Mouse (Mus musculus): ENCODE results near the gene Csad.

DNA sequence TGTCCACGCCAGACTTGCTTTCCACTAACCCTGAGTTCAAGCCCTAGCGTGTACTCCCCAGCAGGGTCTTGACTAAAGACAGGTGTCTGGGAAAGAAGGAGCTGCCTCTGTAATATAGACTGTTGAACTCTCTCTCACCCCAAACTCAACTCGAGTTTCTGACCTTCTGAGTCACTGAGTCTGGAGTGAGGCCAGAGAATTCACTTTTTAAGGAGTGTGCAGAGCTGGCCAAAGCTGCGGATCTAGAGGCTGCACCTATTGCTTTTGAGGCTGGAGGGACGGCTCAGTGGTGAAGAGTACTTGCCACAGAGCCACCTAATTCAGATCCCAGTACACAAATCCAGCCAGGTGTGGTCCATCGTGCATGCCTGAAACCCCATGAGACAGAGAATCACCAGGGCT is 36.9 kb downstream of the Csad start:
- no peak for TF ChIP-seq EP300 (optimal IDR thresholded peaks at IDR 0.05)
- TF ChIP-seq CTCF (IDR thresholded peaks at IDR 0.05; ENCODE audit: low read depth): peak; percentile 7; the same call in 1 of the 2 replicates

Measured in stomach, postnatal 0 days (tissue).